Mouse (Mus musculus): Measurements from ENCODE around the gene Smarca2. TPM values are rescaled to one million over a fixed set of nuclear protein-coding genes. Genes with fewer than 3 reads are reported as not detected.
"Not testable (repeated sequence)": the region's sequence is repeated elsewhere in the genome, so short reads cannot be mapped to it uniquely, and the experiment has no call there.

Gene Smarca2
- polyA plus RNA-seq, 1 experiment = 23.4 TPM

- no peak for DNase-seq (ENCODE audit: low read depth in 1 of 2, low spot score in 2 of 2)
- no peak for TF ChIP-seq POLR2A (IDR thresholded peaks at IDR 0.05; ENCODE audit: low read depth, low read length)
- no peak for TF ChIP-seq CTCF (IDR thresholded peaks at IDR 0.05; ENCODE audit: extremely low read depth, insufficient read depth, insufficient read length, insufficient replicate concordance)
- H3K36me3 ChIP-seq (ENCODE audit: control insufficient read depth, insufficient read depth, low read length) = no peaks in the 10 kb centered on the region
- no peaks in the 10 kb centered on the region for H3K27me3 ChIP-seq (ENCODE audit: control insufficient read depth, insufficient read depth, low read length)
- WGBS = 83% methylated on average over 7 of the region's 7 CpGs
- no peak overlapping the region for H3K27ac ChIP-seq (ENCODE audit: insufficient read depth, low read length)
- H3K4me1 ChIP-seq (ENCODE audit: control insufficient read depth, insufficient read depth, insufficient read length) = no peaks in the 10 kb centered on the region
- H3K4me3 ChIP-seq (ENCODE audit: extremely low read depth, insufficient read depth, insufficient read length) = no peak overlapping the region
These were observed 128.8 kb downstream of the Smarca2 start for GRCm38 (mm10) chr19:26733546-26734100.

- H3K27me3 ChIP-seq (ENCODE audit: control insufficient read depth, insufficient read depth, low read length) = no peaks in the 10 kb centered on the region
- 68% methylated on average over 10 of the region's 10 CpGs for WGBS
- H3K27ac ChIP-seq (ENCODE audit: insufficient read depth, low read length) = no peak overlapping the region
- TF ChIP-seq CTCF (IDR thresholded peaks at IDR 0.05; ENCODE audit: extremely low read depth, insufficient read depth, insufficient read length, insufficient replicate concordance) (no peak), POLR2A (IDR thresholded peaks at IDR 0.05; ENCODE audit: low read depth, low read length) (no peak)
- H3K4me1 ChIP-seq (ENCODE audit: control insufficient read depth, insufficient read depth, insufficient read length) = no peaks in the 10 kb centered on the region
- no peak overlapping the region for H3K4me3 ChIP-seq (ENCODE audit: extremely low read depth, insufficient read depth, insufficient read length)
- no peak for DNase-seq (ENCODE audit: low read depth in 1 of 2, low spot score in 2 of 2)
- H3K36me3 ChIP-seq (ENCODE audit: control insufficient read depth, insufficient read depth, low read length) = no peaks in the 10 kb centered on the region
These were observed 129.9 kb downstream of the Smarca2 start for GRCm38 (mm10) chr19:26734704-26735109.

DNA sequence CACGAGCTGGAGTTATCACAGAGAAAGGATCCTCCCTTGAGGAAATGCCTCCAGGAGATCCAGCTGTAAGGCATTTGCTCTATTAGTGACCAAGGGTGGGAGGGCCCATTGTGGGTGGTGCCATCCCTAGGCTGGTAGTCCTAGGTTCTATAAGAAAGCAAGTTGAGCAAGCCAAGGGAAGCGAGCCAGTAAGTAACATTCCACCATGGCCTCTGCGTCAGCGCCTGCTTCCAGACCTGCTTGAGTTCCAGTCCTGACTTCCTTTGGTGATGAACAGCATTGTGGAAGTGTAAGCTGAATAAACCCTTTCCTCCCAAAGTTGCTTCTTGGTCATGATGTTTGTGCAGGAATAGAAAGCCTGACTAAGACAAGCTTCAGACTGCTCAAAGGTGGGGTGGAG lies 140.2 kb downstream of the Smarca2 start:
- 92% methylated on average over 4 of the region's 4 CpGs for WGBS
- not testable (repeated sequence) for H3K36me3 ChIP-seq (ENCODE audit: control insufficient read depth, insufficient read depth, low read length); H3K27ac ChIP-seq (ENCODE audit: insufficient read depth, low read length); H3K4me1 ChIP-seq (ENCODE audit: control insufficient read depth, insufficient read depth, insufficient read length); H3K4me3 ChIP-seq (ENCODE audit: extremely low read depth, insufficient read depth, insufficient read length); H3K27me3 ChIP-seq (ENCODE audit: control insufficient read depth, insufficient read depth, low read length); DNase-seq (ENCODE audit: low read depth in 1 of 2, low spot score in 2 of 2)

DNA sequence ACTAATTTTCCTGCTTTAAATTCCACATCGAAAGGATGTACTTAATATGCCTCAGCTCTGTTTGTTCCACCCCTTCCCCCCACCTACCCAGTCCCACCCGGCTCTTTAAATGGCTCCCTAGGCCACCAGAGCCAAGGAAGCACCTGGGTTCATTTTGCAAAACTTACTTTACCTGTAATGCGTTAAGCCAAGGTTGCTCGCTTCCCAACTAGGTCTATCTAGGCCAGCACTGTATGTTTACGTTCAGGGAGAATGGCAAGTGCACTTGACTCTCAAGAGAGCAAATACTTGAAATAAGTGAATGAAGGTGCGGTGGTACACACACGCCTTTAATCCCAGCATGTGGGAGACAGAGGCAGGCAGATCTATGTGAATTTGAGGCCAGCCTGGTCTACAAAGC lies 140.7 kb downstream of the Smarca2 start:
- Histone ChIP-seq H3K4me1 (ENCODE audit: control insufficient read depth, insufficient read depth, insufficient read length) (peaks cover 4% of the 10 kb centered on the region; the same call in 1 of the 2 replicates), H3K27me3 (ENCODE audit: control insufficient read depth, insufficient read depth, low read length) (no peaks in the 10 kb centered on the region), H3K36me3 (ENCODE audit: control insufficient read depth, insufficient read depth, low read length) (no peaks in the 10 kb centered on the region), H3K27ac (ENCODE audit: insufficient read depth, low read length) (no peak overlapping the region), H3K4me3 (ENCODE audit: extremely low read depth, insufficient read depth, insufficient read length) (no peak overlapping the region)
- TF ChIP-seq POLR2A (IDR thresholded peaks at IDR 0.05; ENCODE audit: low read depth, low read length) (no peak), CTCF (IDR thresholded peaks at IDR 0.05; ENCODE audit: extremely low read depth, insufficient read depth, insufficient read length, insufficient replicate concordance) (no peak)
- DNase-seq (ENCODE audit: low read depth in 1 of 2, low spot score in 2 of 2) = no peak
- WGBS = 96% methylated on average over 7 of the region's 7 CpGs

DNA sequence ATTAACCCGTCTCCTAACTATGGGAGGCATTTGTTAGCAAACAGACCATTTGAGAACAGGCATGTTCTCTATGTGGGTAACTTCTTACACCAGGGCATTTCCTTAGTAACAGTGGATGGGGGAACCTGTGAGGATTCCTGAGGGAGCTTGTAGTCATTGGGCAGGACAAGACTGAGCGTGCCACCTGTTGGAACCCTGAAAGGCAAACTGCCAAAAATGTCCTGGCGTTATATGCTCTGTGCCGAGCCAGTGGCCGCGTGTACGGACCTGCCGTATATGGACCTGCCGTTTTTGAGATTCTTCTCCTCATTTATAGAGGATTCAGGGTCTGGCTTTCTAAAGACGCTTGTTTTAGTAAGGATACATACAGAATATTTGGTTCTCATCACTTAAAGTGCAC lies 141.4 kb downstream of the Smarca2 start:
- Histone ChIP-seq H3K4me1 (ENCODE audit: control insufficient read depth, insufficient read depth, insufficient read length) (peaks cover 4% of the 10 kb centered on the region; the same call in 1 of the 2 replicates), H3K27ac (ENCODE audit: insufficient read depth, low read length) (peak overlapping the region; percentile 53; the same call in 1 of the 2 replicates), H3K27me3 (ENCODE audit: control insufficient read depth, insufficient read depth, low read length) (no peaks in the 10 kb centered on the region), H3K4me3 (ENCODE audit: extremely low read depth, insufficient read depth, insufficient read length) (no peak overlapping the region), H3K36me3 (ENCODE audit: control insufficient read depth, insufficient read depth, low read length) (no peaks in the 10 kb centered on the region)
- TF ChIP-seq CTCF (IDR thresholded peaks at IDR 0.05; ENCODE audit: extremely low read depth, insufficient read depth, insufficient read length, insufficient replicate concordance) (no peak), POLR2A (IDR thresholded peaks at IDR 0.05; ENCODE audit: low read depth, low read length) (no peak)
- WGBS = 89% methylated on average over 10 of the region's 10 CpGs
- no peak for DNase-seq (ENCODE audit: low read depth in 1 of 2, low spot score in 2 of 2)

DNA sequence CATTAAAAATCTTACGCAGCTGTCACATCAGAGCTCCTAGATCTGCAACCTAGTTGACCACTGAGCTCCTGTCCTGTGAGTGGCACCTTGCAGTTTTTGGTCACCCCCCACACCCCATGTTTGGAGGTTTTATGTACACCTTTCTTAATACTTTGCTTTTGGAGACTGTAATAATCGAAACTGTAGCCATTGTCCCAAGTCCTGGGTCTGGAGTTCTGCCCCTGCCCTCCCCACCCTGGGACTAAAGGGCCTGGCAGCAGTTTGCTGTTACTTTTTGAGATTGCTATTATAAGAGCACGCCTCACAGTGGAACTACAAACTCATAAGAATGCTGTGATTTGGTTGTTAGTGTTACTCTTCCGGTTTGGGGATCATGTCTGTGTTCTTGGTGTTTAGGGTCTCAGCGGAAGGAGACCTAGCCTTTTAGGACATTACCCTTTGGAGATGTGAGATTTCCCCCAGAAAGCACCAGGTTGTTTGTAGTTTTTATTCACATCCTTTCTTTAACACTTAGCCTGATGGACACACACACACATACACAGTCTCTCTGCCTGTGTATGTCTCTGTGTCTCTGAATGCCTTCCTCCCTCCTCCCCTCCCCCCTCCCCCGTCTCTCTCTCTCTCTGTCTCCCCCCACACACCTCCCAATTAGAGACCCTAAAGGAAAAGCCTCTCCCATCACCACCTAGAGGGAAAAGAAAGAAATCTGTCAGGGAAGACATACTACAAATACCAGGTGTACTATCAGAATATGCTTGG lies 142.0 kb downstream of the Smarca2 start:
- Histone ChIP-seq H3K4me3 (ENCODE audit: extremely low read depth, insufficient read depth, insufficient read length) (peak overlapping the region; percentile 75), H3K27ac (ENCODE audit: insufficient read depth, low read length) (peak overlapping the region; percentile 96), H3K4me1 (ENCODE audit: control insufficient read depth, insufficient read depth, insufficient read length) (peaks cover 4% of the 10 kb centered on the region; the same call in 1 of the 2 replicates), H3K36me3 (ENCODE audit: control insufficient read depth, insufficient read depth, low read length) (no peaks in the 10 kb centered on the region), H3K27me3 (ENCODE audit: control insufficient read depth, insufficient read depth, low read length) (no peaks in the 10 kb centered on the region)
- 45% methylated on average over 6 of the region's 6 CpGs for WGBS
- TF ChIP-seq POLR2A (IDR thresholded peaks at IDR 0.05; ENCODE audit: low read depth, low read length) (no peak), CTCF (IDR thresholded peaks at IDR 0.05; ENCODE audit: extremely low read depth, insufficient read depth, insufficient read length, insufficient replicate concordance) (no peak)
- no peak for DNase-seq (ENCODE audit: low read depth in 1 of 2, low spot score in 2 of 2)

Data from spleen, adult 2 months (tissue).